Mouse (Mus musculus): ENCODE measurements around the gene Mms22l. TPM values are rescaled to one million over a fixed set of nuclear protein-coding genes. Genes with fewer than 3 reads are reported as not detected.

Mms22l gene
- polyA plus RNA-seq, 1 experiment from 2014 or later = 20.9 TPM

DNA sequence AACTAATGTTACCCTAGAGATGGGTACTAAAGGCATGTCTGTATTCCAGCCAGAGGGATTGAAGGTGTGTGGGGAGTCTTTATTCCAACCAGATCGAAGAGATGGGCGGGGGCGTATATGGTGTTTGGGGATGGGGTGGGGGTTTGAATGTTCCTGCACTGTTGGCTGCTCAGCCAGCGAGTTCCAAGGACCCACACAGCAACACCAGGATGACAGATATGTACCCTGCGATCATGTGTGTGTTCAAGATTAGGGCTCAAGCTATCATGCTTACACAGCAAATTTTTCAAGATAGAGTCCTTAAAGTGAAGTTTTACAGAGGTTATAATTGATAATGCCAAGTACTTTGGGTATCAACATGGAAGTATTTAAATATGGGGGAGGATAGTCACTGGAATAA, 81.3 kb downstream of the Mms22l start:
- Histone ChIP-seq H3K27me3 (no peaks in the 10 kb centered on the region), H3K4me3 (no peak overlapping the region), H3K27ac (no peak overlapping the region), H3K36me3 (no peaks in the 10 kb centered on the region), H3K4me2 (replicated peaks) (no peak overlapping the region), H3K9me3 (replicated peaks) (no peaks in the 10 kb centered on the region), H3K9ac (no peak overlapping the region), H3K4me1 (no peaks in the 10 kb centered on the region)
- ATAC-seq (ENCODE audit: low FRiP score) = no peak
- 96% methylated on average over 5 of the region's 5 CpGs for WGBS

- H3K9me3 ChIP-seq (replicated peaks) = no peaks in the 10 kb centered on the region
- H3K4me1 ChIP-seq = no peaks in the 10 kb centered on the region
- H3K36me3 ChIP-seq = 0 out of 2 replicates have a peak, but pooled peaks cover 3% of the 10 kb centered on the region
- no peak overlapping the region for H3K4me2 ChIP-seq (replicated peaks)
- 59% methylated on average over 1 of the region's 1 CpGs for WGBS
- no peaks in the 10 kb centered on the region for H3K27me3 ChIP-seq
- H3K9ac ChIP-seq = no peak overlapping the region
- no peak overlapping the region for H3K27ac ChIP-seq
- ATAC-seq (ENCODE audit: low FRiP score) = no peak
- H3K4me3 ChIP-seq = no peak overlapping the region
These were observed 86.0 kb downstream of the Mms22l start for GRCm38 (mm10) chr4:24582295-24582694.

DNA sequence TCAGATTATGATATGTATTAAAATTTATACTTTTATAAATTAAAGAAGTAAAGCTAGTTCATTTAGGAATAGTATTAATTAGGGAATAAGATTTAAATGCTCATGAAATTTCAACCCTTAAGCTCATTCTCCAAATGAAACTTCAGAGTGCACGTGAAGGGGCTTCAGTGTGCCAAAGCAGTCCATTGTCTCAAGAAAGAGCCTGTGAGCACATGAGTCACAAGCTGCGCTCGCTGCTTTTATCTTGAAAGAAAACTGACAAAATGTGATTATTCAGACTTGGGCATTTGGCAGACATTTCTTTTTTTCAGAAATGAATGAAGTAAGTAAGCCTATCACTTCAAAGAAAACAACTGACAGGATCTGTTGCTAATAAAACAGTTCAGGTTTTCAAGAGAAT, 87.7 kb downstream of the Mms22l start:
- Histone ChIP-seq H3K4me3 (no peak overlapping the region), H3K9ac (no peak overlapping the region), H3K27ac (no peak overlapping the region), H3K27me3 (no peaks in the 10 kb centered on the region), H3K4me1 (no peaks in the 10 kb centered on the region), H3K9me3 (replicated peaks) (no peaks in the 10 kb centered on the region), H3K36me3 (0 out of 2 replicates have a peak, but pooled peaks cover 3% of the 10 kb centered on the region), H3K4me2 (replicated peaks) (no peak overlapping the region)
- WGBS = 79% methylated on average over 3 of the region's 3 CpGs
- ATAC-seq (ENCODE audit: low FRiP score) = no peak

GRCm38 (mm10) chr4:24594824-24595223, 98.6 kb downstream of the Mms22l start:
- H3K9me3 ChIP-seq (replicated peaks) = no peaks in the 10 kb centered on the region
- H3K4me3 ChIP-seq = no peak overlapping the region
- peaks cover 6% of the 10 kb centered on the region; the same call in 1 of the 2 replicates for H3K36me3 ChIP-seq
- H3K27me3 ChIP-seq = no peaks in the 10 kb centered on the region
- H3K27ac ChIP-seq = no peak overlapping the region
- no peak overlapping the region for H3K9ac ChIP-seq
- no peak overlapping the region for H3K4me2 ChIP-seq (replicated peaks)
- H3K4me1 ChIP-seq = no peaks in the 10 kb centered on the region
- ATAC-seq (ENCODE audit: low FRiP score) = no peak

- no peak for ATAC-seq (ENCODE audit: low FRiP score)
- Histone ChIP-seq H3K27ac (no peak overlapping the region), H3K4me2 (replicated peaks) (no peak overlapping the region), H3K36me3 (peaks cover 15% of the 10 kb centered on the region; the same call in 1 of the 2 replicates), H3K4me3 (no peak overlapping the region), H3K27me3 (no peaks in the 10 kb centered on the region), H3K4me1 (no peaks in the 10 kb centered on the region), H3K9me3 (replicated peaks) (no peaks in the 10 kb centered on the region), H3K9ac (no peak overlapping the region)
- 94% methylated on average over 6 of the region's 6 CpGs for WGBS
These were observed 100.8 kb downstream of the Mms22l start for GRCm38 (mm10) chr4:24596942-24597611.

DNA sequence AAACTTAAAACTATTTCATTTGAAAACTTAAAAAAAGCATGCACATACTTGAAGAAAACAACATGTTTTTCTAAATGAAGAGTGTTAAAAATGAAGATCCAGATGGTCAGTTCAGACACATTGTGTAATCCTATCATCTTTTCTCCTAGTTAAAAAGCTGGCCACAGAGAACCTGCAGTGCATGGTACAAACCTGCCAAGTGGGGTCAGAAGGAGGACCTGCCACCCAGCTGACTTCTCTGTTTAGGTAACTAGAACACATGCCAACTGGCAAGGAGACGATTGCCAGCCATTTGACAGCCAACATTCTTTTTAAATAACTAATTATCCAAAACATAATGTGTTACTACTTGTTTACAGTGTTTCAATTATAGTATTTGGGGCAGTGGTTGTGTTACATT, 102.4 kb downstream of the Mms22l start:
- Histone ChIP-seq H3K4me3 (no peak overlapping the region), H3K9me3 (replicated peaks) (no peaks in the 10 kb centered on the region), H3K9ac (no peak overlapping the region), H3K36me3 (peaks cover 20% of the 10 kb centered on the region; the same call in 1 of the 2 replicates), H3K4me2 (replicated peaks) (no peak overlapping the region), H3K27ac (no peak overlapping the region), H3K27me3 (no peaks in the 10 kb centered on the region), H3K4me1 (no peaks in the 10 kb centered on the region)
- no peak for ATAC-seq (ENCODE audit: low FRiP score)
- 90% methylated on average over 1 of the region's 1 CpGs for WGBS

DNA sequence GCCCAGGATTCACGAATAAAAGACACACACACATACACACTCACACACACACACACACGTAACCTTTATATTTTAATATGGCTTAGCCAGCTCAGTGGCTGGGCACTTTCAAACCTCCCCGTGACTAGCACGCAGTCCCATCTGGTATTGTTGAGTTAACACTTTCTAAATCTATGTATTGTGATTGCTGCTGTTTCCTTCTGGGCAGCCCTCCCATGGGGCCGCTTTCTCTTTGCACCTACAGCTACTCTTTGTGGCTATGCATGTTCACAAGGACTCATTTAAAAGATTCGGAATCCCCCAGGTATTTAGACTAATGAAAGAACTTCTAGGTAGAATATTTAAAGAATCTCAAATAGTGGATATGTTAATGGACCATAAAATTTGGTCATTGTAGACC, 105.5 kb downstream of the Mms22l start:
- H3K27ac ChIP-seq = no peak overlapping the region
- no peak overlapping the region for H3K4me3 ChIP-seq
- WGBS = 95% methylated on average over 6 of the region's 6 CpGs
- H3K4me1 ChIP-seq = no peaks in the 10 kb centered on the region
- no peaks in the 10 kb centered on the region for H3K27me3 ChIP-seq
- no peaks in the 10 kb centered on the region for H3K9me3 ChIP-seq (replicated peaks)
- peaks cover 20% of the 10 kb centered on the region; the same call in 1 of the 2 replicates for H3K36me3 ChIP-seq
- H3K4me2 ChIP-seq (replicated peaks) = no peak overlapping the region
- no peak overlapping the region for H3K9ac ChIP-seq
- no peak for ATAC-seq (ENCODE audit: low FRiP score)

- Histone ChIP-seq H3K9ac (no peak overlapping the region), H3K36me3 (no peaks in the 10 kb centered on the region), H3K9me3 (replicated peaks) (no peaks in the 10 kb centered on the region), H3K4me3 (no peak overlapping the region), H3K27me3 (no peaks in the 10 kb centered on the region), H3K4me2 (replicated peaks) (no peak overlapping the region), H3K27ac (no peak overlapping the region), H3K4me1 (no peaks in the 10 kb centered on the region)
- ATAC-seq (ENCODE audit: low FRiP score) = no peak
- WGBS = 90% methylated on average over 3 of the region's 3 CpGs
These were observed 112.8 kb downstream of the Mms22l start for GRCm38 (mm10) chr4:24609085-24609484.

DNA sequence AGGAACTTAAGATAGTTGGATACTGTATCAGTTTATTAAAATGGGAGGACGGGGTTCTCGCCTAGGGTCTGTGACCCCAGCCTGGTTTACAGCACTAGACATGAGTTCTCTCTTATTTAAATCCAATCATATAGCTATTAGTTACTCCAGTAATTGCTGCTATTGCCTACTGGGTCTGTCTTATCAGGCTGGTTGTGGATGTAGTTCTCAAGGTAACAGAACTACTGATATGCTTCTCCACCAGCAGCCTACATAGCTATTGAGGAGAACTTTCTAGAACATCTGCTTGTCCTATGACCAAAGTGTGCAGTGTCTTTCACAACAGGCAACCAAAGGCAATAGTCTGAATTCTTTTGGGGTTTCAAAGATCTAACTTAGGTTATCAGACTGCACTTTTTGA, 113.3 kb downstream of the Mms22l start:
- Histone ChIP-seq H3K27ac (no peak overlapping the region), H3K4me2 (replicated peaks) (no peak overlapping the region), H3K4me1 (no peaks in the 10 kb centered on the region), H3K36me3 (no peaks in the 10 kb centered on the region), H3K27me3 (no peaks in the 10 kb centered on the region), H3K9ac (no peak overlapping the region), H3K9me3 (replicated peaks) (no peaks in the 10 kb centered on the region), H3K4me3 (no peak overlapping the region)
- 98% methylated on average over 2 of the region's 2 CpGs for WGBS
- ATAC-seq (ENCODE audit: low FRiP score) = no peak

GRCm38 (mm10) chr4:24620005-24620404, 123.8 kb downstream of the Mms22l start:
- Histone ChIP-seq H3K4me2 (replicated peaks) (no peak overlapping the region), H3K9ac (no peak overlapping the region), H3K4me1 (no peaks in the 10 kb centered on the region), H3K4me3 (no peak overlapping the region), H3K27ac (no peak overlapping the region), H3K27me3 (no peaks in the 10 kb centered on the region), H3K9me3 (replicated peaks) (no peaks in the 10 kb centered on the region), H3K36me3 (no peaks in the 10 kb centered on the region)
- ATAC-seq (ENCODE audit: low FRiP score) = no peak
- 80% methylated on average over 6 of the region's 6 CpGs for WGBS

DNA sequence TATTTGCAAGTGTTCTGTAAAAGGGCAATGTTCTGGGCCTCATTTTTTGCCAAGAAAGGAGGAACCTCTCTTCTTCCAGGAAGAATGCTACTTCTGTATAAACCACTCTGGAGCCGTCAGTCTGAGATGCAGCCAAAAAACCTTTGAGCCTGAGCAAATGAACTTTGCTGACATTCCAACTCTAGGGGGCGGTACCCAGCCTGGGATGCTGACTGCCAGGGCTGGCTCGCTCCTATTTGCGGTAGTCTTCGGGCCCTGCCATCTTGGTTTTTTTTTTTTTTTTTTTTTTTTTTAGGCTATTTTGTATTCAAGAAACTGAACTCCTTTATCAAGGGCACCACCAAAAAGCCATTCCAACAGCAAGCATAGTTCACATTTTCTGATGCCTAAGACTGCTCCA, 124.2 kb downstream of the Mms22l start:
- Histone ChIP-seq H3K4me1 (no peaks in the 10 kb centered on the region), H3K4me3 (no peak overlapping the region), H3K9me3 (replicated peaks) (no peaks in the 10 kb centered on the region), H3K27me3 (no peaks in the 10 kb centered on the region), H3K27ac (no peak overlapping the region), H3K9ac (no peak overlapping the region), H3K36me3 (no peaks in the 10 kb centered on the region), H3K4me2 (replicated peaks) (no peak overlapping the region)
- no peak for ATAC-seq (ENCODE audit: low FRiP score)
- WGBS = 85% methylated on average over 5 of the region's 5 CpGs

GRCm38 (mm10) chr4:24621422-24622187, 125.4 kb downstream of the Mms22l start:
- Histone ChIP-seq H3K9ac (no peak overlapping the region), H3K27ac (no peak overlapping the region), H3K4me1 (no peaks in the 10 kb centered on the region), H3K36me3 (no peaks in the 10 kb centered on the region), H3K9me3 (replicated peaks) (no peaks in the 10 kb centered on the region), H3K4me2 (replicated peaks) (no peak overlapping the region), H3K4me3 (no peak overlapping the region), H3K27me3 (no peaks in the 10 kb centered on the region)
- ATAC-seq (ENCODE audit: low FRiP score) = no peak
- WGBS = 79% methylated on average over 9 of the region's 9 CpGs
